Mouse (Mus musculus): ENCODE data around the gene Fam25c.
A peak's percentile ranks its signal among the peaks of the same experiment; 100 is the strongest.

Gene Fam25c

DNA sequence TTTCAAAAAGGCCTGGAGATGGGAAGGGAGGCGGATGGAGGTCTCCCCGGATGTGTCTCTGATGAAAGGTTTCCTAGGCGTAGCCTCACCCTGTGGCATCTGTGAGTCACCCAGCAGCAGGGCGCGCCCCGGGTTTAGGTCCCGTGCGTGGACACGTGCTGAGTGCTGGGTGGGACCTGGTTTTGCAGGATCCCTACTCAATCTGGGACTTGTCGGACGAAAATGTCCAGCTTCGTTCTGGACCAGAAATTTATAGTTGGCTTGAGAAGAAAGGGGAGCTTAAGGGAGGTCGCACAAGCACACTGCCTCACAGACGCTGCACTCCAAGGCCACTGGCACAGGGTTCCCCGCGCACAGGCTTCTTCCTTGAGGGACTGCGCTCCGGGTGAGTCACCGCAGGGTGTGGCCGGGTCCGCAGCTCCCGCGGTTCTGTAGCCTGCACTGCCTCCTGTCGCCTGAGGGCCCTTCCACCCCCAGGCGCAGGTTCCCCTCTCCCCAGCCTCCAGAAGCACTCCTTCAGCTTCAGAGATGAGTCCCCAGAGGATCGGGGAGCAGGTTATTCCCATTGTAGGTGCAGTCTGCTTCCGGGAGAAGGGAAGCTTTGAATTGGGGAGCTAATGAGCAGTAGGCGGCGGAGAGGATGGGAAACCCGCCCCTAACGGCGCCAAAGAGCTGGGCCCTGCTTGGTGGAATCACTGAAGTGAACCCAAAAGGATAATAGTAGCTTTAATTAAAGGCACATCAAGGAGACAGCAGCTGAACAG, 8.4 kb upstream of the Fam25c start:
- peak; percentile 69 for DNase-seq (ENCODE audit: low spot score)

DNA sequence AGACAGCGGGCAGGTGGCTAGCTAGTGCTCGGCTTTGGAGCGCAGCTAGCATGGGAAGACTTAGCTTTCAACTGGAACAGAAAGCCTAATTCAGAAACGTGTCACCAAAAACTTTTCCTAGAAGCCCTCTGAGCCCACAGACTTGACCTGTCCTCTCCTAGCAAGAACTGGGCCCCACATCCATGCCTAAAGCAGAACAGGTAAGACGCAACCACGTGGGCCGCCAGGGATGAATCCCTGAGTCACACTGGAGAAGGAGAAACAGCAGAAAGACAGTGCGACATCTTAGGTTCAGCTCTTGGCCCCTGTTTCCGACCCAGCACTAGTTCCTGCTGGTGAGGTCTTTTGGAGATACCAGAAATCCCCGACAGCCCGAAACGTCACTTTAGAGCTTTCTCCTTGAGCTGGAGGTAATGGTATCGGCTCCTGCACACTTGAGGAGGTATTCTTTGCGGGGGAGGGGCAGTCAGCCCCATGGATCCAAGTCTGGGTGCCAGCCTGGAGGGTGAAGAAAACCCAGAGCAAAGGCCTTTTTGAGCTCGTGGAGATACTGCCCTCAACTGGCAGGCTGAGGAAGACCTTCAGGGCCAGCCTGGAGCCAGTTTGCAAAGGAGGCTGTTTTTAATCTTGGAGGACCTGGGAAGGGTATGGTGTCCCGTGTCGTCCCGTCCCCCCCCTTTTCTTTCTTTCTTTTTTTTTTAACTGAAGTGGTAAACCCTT, 7.7 kb upstream of the Fam25c start:
- peak; percentile 70 for DNase-seq (ENCODE audit: low spot score)

DNA sequence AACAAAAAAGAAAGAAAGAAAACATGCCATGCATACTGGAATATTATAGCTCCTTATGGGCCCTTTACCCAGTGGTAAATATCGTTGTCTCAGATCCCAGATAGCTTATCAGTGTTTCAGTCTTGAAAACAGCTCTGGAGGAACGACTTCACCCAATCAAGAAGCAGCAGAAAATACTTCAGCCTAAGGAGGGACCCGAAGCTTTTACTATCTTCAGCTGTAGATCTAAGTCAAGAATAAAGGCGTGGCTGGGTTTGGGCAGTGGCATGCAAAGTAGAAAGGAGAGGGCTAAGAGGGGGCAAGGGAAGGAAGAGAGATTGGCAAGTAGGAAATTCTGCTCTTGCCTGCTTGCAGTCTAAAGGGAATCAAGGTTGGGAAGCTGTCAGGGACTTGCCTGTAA, 6.9 kb upstream of the Fam25c start:
- DNase-seq (ENCODE audit: low spot score): no peak

GRCm38 (mm10) chr14:34360251-34360650, 5.0 kb upstream of the Fam25c start:
- DNase-seq (ENCODE audit: low spot score): no peak

GRCm38 (mm10) chr14:34359676-34360244, 4.5 kb upstream of the Fam25c start:
- DNase-seq (ENCODE audit: low spot score): no peak

- DNase-seq (ENCODE audit: low spot score): no peak
Observed at GRCm38 (mm10) chr14:34357671-34358455, 2.6 kb upstream of the Fam25c start.

DNA sequence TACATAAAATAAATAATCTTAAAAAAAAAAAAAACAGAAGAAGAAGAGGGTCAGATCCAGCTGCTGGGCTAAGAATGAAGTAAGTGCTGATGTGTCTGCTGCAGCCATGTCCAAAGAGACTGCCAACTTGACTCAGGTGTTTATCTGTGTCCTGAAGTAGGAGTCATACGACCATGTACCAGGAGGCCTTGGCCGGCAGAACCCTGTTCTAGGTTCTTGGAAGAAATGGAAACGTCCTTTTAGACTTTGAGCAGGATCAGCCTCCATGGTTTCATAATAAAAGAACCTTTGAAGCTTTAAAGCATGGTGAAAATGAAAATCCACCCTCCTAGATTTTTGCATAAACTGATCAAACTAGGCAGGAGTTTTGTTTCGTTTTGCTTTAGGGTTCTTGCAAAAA, 777 bp downstream of the Fam25c start:
- DNase-seq (ENCODE audit: low spot score): no peak

GRCm38 (mm10) chr14:34353326-34353725, 1.9 kb downstream of the Fam25c start:
- no peak for DNase-seq (ENCODE audit: low spot score)

DNA sequence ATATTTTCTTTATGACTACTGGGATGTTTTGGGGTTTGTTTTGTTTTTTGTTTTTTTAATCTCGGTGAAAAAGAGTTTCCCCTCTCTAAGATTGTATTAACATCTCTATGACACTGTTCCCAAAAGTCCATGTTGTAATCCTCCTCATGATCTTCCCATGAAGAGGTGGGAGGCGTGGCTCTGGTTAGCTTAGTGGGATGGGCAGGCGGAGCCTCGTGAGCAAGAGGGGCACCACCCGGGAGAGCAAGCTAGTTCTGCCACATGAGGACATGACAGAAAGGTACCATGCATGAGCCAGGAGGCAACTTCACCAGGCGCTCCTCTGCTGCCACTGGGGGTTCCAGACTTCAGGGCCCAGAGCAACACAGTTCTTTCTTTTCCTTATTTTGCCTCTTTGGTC, 2.7 kb downstream of the Fam25c start:
- no peak for DNase-seq (ENCODE audit: low spot score)

DNA sequence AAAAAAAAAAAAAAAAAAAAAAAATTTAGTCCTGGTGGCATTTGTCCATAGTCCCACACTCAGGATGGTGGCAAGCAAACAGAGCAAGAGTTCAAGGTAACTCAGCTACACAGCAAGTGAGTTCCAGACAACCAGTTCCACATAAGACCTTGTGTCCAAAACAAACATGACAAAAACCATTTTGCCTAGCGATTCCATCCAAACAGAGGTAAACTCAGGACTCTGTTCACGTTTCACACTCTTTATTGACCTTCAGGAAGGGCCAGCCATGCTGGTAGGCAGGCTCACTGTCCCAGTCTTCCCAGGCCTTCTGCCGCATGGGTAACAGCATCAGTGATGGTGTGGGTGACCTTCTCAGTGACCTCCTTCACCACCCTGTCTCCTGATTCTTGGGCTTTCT, 3.6 kb downstream of the Fam25c start:
- no peak for DNase-seq (ENCODE audit: low spot score)

- DNase-seq (ENCODE audit: low spot score): no peak
Observed at GRCm38 (mm10) chr14:34349007-34349406, 6.2 kb downstream of the Fam25c start.

GRCm38 (mm10) chr14:34348301-34348700, 6.9 kb downstream of the Fam25c start:
- DNase-seq (ENCODE audit: low spot score): no peak

- DNase-seq (ENCODE audit: low spot score): no peak
Observed at GRCm38 (mm10) chr14:34347084-34347483, 8.1 kb downstream of the Fam25c start.

DNA sequence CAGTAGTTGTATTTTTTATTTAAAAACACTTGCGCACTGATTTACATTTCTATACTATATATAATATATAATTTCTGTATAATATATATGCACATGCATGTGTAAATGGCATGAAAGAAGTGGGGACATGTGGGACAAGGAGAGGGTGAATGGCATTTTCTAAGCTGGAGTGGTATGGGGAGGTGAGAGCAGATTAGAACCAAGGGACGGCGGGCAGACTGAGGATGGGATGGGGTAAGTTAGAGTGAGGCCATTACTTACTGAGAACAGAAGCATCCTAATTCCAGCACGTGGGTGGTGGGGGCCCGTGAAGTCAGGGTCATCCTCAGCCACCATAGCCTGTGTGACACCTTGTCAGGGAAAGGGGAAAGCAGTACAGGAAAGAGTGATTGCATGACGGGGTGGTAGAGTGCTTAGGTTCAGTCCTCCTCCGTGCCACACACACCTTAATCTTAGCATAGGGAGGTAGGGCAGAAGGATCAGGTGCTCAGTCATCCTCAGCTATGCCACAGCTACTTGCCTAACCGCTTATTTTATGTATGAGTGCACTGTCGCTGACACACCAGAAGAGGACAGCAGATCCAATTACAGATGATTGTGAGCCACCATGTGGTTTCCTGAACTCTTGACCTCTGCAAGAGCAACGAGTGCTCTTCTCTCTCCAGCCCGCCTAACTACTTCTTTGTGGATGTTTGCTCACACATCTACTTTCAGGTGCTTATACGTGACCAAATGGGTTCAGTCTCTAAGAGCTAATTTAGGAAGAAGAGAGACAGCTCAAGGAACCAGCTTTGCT, 9.3 kb downstream of the Fam25c start:
- DNase-seq (ENCODE audit: low spot score): no peak

GRCm38 (mm10) chr14:34344361-34344760, 10.9 kb downstream of the Fam25c start:
- no peak for DNase-seq (ENCODE audit: low spot score)

DNA sequence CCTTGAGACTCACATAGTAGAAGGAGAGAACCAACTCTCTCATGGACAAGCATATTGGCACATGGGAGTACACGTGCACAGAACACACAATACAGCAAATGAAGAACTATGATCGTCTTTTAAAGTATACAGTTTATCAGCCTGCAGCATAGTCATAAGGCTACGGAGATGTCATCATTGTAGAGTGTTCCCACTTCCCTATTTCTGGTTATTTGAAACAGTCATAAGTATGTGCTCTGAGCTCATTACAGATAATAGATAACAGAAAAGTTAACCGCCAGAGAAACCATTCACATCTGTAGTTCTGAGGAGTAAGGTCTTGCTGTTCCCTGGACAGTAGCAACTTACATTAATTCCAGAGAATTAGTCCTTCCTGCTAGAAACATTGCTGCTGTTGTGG, 12.2 kb downstream of the Fam25c start:
- no peak for DNase-seq (ENCODE audit: low spot score)

- no peak for DNase-seq (ENCODE audit: low spot score)
Observed at GRCm38 (mm10) chr14:34341993-34342392, 13.2 kb downstream of the Fam25c start.

GRCm38 (mm10) chr14:34339446-34339845, 15.8 kb downstream of the Fam25c start:
- DNase-seq (ENCODE audit: low spot score): no peak

DNA sequence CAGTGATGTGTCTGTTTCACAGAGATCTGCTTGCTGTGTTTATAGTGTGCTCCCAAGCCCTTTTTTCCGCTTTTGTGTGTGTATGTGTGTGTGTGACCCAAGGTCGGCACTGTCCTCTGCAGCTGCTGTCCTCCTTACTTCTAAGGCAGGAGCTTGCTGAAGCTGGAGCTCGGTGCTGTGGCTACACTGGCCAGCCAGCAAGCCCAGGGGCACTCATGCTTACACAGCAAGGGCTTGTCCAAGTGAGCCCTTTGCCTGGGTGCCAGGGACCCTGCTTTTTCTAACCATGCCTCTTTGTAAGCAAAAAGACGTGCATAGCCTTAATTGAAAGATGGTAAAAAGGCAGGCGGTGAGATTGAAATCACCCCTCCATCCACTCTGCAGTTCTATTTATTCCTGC, 22.8 kb downstream of the Fam25c start:
- no peak for DNase-seq (ENCODE audit: low spot score)

DNA sequence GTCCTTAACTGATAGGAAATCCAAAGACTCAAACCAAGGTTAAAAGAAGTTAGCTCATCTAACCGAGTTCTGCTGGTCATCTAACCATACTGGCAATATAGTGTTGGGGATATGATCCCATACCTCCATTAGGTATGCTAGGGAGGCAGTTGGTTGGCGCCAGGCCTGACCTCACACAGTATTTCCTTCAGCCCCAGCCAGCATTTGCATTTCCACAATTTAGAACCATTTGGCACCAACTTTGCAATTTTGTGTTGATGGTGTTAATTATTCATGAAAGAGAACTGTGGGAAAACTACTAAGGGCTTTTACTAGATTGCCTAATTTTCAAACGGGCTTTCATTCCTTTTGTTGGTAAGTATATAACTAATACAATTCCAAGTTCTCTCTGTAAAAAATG, 23.3 kb downstream of the Fam25c start:
- no peak for DNase-seq (ENCODE audit: low spot score)

DNA sequence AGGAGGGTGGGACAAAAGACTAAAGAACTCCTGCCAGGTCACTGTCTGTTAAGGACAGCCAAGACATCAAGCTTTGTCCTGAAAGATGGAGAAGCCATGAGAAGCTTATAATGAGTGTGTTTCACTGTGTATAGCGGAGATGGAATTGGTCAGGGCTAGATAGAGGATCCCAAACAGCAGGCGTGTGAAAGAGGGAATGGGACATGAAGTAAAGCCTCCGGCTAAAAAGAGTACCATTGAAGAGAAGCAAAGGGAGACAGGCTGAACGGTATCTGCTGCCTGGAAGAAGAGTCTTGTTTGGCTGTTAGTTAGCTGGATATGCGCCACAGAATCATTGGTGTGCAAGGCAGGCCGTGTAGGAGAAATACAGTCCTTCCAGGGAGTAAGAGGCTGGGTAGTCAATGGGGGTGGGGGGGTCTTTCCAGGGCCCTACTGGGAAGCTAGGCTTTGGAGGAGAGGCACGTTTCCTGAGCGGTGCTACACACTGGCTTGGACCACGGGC, 24.5 kb downstream of the Fam25c start:
- no peak for DNase-seq (ENCODE audit: low spot score)
